Mouse (Mus musculus) lung, adult 2 months (tissue): ENCODE data around the gene Tmem255b.

Experiments used
- CTCF ChIP-seq: fragments of 200-500 bp; IDR thresholded peaks from 2 replicates; pipeline ENCODE4 v1.5.1; 2011; ENCODE audit warnings: mild to moderate bottlenecking, low read length, control low read depth; ENCODE audit not compliant: insufficient read depth
- POLR2A ChIP-seq: fragments of 200-500 bp; IDR thresholded peaks from 2 replicates; pipeline ENCODE4 v1.6.1; 2011; ENCODE audit warnings: low read depth, mild to moderate bottlenecking, control low read depth, low read length, borderline replicate concordance; ENCODE audit errors: extremely low read depth

- TF ChIP-seq POLR2A (no peak), CTCF (no peak)
These were observed 30.3 kb downstream of the Tmem255b start for GRCm38 (mm10) chr8:13465324-13465723.
